Mouse (Mus musculus) retina, adult 2 months (tissue): ENCODE measurements around the gene Gna12.

ENCODE experiments used
- DNase-seq: peaks from one replicate; pipeline ENCODE4 v3.0.0-alpha.2; 2012; ENCODE audit warnings: low read depth, low spot score

Gene Gna12

DNA sequence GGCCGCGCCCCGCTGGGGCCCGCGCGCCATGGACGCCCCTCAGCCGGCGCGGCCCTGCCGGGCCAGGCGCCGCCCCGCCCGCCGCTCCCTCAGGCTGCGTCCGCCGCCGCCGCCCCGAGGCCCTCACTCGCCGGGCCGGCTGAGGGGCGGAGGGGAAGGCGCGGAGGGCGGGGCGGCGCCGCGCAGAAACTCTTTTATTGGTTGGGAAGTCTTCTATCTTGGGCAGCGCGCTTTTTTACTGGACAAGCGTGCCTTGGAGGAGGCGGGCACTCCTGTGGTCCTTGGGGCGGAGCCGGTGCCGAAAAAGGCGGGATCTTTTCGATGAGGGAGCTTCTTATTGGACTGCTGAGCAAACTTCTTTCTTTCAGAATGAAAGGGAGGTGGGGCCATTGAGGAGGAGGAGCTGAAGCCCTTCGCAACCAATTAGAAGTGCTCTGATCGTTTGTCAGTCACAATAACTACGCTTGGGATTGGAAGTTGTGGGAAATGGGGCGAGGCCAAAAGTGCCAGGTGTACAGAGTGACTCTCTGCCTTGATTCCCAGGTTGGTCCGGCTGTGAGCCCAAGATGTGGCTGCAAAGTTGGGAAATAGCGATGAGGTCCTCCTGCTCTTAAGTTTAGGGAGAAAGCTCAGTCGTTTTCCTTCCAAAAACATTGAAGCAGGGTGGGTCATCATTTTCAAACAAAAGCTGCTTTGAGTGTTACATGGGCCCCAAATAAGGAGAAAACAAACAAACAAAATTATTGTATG is at the start of gene Gna12:
TSS of gene Gna12 (minus strand) at position 118 of the 750 bp plus-strand sequence.
- DNase-seq: peak; percentile 95

DNA sequence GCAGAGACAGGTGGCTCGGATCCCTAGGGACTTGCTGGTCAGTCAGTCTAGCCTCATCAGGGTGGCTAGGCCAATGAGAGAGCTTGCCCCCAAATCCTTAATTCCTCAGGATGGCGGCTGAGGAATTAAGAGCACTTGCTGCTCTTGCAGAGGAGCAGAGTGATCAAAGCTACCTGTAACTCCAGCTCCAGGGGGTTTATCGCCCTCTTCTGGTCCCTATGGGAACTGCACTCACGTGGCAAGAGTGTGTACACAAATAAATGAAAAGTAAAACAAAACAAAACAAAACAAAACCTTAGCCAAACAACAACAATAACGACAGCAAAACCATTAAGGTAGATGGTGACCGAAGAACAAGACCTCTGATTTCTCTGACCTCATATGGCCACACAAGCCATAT is 48.4 kb upstream of the Gna12 start:
- DNase-seq: no peak

DNA sequence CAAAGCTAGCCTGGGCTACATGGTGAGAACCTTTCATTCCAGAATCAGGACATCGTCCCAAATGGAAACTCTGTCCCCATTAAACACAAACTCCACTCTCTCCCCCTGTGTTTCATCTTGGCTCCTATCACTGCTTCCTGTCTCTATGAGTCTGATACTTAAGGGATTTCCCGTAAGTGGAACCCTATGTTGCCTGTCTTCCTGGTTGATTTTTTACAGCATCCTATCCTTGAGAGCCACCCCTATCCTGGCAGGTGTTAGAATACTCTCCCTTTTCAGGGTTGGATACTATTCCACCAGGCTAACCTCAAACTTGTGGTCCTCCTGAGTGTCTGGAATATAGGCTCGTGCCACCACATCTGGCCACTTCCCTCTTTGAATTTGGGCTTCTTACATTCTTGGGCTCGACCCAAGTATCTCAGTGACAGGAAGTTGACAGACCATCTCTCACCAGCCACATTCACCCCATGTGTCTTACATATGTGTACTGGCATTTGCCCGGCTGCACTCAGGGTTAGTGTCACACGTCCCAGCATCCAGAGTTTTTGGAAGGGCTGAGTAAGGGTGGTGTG is 43.6 kb upstream of the Gna12 start:
- no peak for DNase-seq

DNA sequence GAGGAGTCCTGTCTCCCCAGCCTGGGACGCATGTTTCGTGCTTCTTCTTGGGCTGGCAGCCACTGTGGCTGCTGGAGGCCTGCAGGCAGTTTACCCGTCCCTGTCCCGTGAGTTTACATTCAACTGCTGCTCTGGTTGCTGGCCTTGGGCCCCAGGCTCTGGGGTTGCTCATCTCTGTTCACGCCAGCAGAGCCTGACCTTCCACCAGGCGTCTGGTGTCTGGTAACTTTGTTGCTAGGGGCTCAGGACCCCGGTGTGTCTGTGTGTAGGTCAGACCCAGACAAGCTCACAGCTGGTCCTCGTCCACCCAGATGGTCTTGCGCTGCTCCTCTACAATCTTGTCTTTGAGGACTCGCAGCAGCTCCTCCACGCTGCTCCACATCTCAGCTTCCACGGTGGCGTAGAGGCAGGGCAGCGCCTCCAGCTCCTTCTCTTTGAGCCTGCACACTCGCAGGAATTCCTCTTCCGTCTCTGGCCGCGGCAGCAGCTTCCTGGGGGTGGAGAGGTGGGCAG is 42.9 kb upstream of the Gna12 start:
- DNase-seq: no peak

DNA sequence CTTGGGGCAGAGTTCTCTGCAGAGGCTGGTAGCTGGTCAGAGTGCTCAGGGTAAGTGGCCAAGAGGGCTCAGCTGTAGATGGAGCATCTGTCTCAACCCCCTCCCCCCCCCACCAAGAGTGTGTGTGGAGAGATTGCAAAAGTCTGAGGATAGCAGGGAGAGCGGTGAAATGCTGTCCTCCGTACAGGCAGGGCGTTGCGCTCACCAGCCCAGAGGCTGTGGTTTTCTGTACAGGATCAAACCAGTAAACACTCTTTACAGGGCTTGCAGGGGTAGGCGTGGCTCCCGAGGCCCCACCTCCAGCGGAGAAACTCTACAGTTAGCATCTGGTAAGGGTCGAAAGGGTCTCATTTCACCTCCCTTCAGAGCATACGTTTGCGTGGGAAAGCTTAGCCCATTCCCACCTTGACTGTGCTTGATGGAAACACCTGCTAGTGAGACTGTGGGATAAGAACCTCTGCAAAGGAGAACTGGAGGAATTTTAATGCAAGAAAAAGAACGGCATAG is 42.4 kb upstream of the Gna12 start:
- DNase-seq: no peak

DNA sequence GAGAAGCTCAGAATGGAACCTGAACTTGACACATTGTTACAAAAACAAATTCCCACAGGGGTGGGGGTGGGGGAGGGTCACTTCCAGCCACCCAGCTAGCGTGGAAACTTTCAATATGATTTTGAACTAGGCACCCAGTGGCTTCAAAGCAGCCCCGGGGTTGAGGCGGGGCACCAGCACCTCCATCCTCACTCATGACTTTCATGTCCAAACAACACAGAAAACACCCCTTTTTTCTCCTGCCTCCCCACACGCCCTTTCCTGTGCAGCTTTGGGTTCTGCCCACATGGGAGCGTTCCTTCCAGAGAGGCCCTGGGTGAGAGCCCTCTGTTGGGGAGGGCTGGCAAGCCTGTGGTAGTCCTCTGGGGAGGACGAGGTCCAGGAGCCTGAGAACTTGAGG is 41.0 kb upstream of the Gna12 start:
- no peak for DNase-seq

DNA sequence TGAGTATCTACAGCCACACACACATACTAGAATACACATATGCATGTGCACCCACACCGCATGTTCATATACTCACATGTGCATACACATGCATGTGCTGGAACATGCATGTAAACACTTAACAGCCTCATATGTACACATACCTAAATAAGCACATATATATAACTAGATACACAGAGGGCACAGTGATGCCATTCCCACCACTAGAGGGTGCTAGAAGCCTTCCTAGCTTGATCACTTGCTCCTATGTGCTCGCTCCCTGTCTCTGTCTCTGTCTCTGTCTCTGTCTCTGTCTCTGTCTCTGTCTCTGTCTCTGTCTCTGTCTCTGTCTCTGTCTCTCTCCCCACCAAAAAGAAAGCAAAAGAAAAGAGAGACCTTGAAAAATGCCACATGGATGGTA is 38.8 kb upstream of the Gna12 start:
- DNase-seq: peak; percentile 37

DNA sequence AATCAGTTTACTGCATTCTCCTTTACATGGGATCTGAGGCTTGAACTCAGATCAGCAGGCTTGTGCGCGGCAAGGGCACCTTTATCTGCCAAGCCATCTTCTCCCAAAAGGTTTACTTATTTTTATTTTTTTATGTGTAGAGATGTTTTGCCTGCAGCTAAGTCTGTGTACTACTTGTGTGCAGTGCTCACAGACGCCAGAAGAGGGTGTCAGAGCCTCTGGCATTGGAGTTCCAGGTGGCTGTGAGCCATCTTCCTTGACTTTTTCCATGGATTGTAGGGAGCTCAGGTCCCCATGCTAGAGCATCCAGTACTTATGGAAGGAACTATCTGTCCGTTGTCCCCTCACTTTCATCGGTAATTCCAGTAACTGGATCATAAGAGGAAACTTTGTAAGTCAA is 29.5 kb upstream of the Gna12 start:
- no peak for DNase-seq

DNA sequence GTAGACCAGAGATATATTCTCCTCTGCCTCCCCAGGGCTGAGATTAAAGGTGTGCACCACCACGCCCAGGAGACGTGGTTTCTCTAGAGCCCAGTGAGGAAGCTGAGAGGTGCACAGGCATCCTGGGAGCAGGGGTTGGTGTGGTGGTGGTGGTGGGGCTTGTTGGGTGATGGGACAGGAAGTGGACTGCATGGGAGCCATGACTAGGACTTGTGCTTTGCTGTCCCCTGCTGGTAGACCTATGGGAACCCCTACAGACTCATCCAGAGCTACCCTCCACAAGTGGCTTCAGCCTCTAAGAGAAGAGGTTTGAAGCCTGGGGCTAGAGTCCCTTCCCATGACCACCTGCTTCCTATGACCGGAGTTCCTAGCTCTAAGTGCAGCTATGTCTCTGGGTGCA is 28.1 kb upstream of the Gna12 start:
- DNase-seq: no peak

DNA sequence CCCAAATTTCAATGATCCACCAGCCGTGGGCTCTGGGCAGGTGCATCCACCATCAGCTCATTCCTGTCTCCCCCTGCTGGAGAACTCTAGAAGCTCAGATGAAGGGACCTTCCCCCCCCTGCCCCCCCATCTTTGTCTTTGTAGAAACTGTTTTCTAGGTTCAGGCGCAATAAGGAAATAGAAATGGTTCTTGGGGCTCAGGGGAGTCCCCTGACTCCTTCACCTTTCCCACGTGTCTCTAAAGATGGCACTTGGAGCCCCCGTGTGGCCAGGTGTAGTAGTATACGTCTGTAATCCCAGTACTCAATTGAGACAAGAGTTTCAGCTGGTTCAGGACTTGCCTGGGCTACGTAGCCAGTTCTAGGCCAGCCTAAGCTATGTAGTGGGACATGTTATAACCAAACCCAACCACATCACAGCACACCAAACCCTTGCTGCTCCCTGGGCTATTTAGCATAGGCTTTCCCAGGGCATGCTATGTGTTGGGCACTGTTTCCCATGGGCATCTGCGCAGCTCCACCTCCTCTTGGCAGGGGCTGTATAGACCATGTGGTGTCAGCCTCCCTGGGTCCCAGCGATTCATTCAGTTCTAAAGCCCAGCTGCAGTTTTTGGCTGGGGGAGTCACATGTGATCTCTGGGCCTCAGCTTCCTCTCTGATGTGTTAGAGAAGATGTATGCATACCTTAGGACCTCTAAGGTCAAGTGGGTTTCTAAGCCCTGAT is 27.4 kb upstream of the Gna12 start:
- no peak for DNase-seq

DNA sequence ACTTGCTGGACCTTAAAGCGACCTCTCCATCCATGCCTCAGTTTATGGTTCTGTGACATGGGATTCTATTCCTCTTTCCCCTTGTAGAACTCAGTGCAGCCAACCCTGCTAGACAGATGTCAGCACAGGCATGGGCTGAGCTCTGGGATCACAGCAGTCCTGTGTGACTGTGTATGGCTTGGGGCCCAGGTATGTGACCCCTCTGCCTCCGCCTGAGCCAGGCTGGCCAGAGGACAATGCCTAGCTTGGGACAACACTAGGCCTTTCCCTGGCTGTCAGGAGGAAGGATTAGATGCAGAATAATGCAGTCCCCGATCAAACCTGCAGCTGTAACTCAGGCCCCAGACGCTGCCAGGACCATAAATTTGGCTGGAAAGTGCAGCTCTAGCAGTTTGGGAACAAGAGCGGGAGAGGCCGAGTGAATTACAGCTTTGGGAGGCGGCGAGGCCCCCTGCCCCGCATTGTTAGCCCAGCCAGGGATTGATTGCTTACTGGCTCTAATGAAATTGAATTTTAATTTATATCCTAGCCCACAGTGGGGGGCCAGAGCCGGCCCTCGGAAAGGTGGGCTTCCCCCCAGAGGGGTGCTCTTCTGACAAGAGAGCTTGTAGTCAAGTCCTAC is 25.8 kb upstream of the Gna12 start:
- DNase-seq: no peak

DNA sequence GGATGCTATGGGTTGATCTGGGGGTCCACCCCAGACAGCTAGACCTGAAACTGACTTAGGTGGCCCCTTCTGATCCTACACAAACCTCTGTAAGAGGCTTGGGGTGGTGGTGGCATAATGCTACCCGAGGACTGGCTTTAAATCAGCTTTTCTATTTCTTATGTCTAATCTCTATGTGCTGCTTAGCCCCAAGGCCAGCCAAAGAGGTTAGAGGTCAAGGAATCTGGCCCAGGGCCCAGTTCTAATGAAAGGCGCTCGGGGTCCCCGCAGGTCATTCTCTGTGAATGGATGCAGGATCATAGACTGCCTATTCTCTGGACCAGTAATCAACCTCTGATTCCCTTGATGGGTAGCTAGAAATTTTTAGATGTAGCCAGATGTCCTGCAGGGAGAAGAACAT is 24.5 kb upstream of the Gna12 start:
- DNase-seq: no peak

DNA sequence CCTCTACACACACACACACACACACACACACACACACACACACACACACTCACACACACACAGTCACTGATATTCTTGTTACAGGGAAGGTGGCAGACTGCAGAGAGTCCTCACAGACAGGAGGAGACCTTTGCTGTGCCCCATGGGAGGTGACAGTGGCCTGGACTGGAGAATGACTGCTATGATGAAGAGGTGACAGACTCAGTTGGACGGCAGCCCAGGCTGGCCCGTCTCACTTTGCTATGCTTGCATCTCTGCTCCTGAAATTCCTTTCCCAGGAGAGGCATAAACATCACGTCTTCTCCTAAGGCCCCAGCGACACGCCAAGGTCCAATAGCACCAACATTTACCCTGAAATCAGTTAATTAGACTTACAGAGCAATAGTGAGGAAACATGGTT is 23.5 kb upstream of the Gna12 start:
- DNase-seq: no peak

DNA sequence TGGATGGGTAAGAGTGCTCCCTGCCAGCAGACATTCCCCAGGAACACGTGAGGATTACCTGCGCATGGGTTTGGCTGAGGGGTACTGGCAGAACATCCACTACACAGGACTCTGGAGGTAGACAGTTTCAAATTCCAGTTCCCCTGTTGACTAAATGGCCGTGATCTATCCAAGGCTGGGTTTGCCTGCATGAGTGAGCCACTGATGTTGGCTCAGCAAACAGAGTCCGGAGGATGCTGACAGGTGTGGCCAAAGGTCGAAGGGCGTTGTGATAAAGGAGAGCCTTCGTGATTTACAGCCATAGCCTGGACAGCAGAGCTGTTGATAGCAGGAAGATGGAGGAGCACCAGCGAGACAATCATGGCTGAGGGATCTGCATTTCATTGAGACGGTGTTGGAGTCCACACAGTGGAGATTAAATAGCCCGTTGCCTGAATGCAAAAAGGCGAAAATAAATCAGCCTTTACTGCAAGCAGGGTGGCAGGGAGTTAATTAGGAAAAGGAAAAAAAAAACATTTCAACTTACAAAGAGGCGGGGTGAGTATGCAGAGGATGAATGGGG is 22.3 kb upstream of the Gna12 start:
- DNase-seq: no peak

DNA sequence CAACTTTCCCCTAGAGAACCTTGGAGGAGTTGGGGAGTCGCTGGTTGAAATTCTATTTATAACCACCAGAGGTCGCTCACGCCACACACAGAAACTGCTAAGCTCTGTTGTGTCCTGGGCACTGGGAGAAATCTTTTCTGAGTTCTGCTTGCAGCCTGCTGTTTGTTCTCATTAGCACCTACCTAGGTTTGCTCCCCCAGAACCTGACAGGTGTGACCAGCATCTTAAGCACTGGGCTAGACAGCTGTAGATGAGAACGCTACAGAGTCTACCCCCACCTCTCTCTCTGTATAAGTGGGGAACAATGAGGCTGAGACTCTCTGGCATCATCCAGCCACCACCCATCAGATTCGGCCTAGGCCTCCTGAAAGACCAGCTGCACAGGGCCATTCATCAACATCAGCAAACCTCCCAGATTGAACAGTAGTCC is 17.1 kb upstream of the Gna12 start:
- DNase-seq: no peak

DNA sequence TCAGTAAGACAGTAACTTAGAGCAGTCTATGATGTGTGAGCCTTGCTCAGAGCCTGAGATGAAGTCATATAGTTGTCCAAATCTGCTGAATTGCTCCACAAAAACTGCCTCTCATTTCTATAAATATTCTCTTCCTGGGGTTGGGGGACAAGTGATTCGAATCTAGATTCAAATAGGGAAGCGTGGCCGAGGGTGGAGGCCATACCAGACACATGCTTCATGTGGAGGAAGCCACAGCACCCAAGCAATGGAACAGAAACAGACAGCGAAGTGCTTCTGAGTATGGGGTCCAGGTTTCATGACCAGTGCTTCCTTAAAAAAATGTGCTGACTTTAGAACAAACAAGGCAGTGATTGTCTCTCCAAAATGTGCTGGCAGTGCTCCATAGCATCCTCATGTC is 11.7 kb upstream of the Gna12 start:
- DNase-seq: no peak

DNA sequence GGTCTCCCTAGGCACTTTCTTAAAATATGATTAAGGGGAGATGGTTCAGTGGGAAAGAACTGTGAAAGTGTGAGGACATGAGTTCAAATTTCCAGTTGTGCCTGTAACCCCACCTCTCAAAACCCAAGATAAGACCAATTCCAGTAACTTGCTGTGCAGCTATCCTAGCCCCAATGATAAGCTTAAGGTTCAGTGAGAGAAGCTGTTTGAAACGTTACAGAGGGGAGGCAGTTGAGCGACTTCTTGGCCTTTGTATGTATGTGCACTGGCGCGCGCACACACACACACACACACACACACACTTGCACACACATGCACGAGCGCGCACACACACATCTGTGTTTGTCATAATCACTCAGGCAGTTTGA is 817 bp upstream of the Gna12 start:
- DNase-seq: no peak

DNA sequence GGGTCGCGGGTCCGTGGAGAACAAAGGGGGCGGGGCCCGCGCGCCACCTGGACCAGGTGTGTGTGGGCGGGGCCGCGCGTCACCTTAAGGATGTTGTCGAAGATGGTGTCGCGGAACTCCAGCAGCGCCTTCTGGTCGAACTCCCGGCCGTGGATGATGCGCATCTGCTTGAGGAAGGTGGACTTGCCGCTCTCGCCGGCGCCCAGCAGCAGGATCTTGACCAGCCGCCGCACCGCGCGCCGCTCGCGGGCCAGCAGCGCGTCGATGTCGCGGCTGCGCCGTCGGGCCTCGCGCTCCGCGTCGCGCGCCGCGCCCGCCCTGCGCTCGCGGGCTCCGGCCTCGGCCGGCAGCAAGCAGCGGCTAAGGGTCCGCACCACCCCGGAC is 328 bp downstream of the Gna12 start:
- no peak for DNase-seq

DNA sequence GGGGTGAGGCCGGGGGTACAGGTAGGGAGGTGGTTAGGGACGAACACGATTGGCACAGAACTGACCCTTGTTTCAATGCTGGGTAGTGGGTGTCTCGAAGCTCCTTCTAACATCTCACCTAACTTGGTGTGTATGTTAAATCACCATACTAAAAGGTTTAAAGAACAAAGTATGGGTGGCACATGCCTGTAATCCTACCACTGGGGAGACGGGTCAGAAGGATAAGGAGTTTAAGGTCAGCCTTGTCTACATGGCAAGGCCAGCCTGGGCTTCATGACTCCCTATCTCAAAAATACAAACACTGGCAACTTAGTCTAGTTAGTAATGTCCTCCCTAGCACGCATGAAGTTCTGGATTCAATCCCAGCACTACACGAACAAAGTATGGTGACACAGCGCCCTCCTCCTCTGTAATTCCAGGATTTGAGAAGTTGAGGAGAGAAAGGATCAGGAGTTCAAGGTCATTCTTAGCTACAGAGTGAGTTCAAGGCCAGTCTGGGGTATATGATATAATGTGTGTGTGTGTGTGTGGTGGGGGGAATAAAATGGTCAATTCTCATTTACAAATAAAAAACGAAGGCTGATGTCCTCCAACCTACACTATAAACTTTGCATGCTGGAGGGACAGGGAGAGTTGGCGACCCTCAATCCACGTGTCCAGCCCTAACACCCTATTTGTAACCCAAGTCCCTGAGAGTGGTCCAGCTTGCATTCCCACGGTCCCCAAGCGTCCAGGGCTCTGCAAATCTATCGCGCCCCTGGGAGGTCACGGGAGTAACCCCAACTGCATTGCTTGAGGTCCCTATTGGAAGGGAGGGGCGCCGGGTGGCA is 935 bp downstream of the Gna12 start:
- DNase-seq: no peak

DNA sequence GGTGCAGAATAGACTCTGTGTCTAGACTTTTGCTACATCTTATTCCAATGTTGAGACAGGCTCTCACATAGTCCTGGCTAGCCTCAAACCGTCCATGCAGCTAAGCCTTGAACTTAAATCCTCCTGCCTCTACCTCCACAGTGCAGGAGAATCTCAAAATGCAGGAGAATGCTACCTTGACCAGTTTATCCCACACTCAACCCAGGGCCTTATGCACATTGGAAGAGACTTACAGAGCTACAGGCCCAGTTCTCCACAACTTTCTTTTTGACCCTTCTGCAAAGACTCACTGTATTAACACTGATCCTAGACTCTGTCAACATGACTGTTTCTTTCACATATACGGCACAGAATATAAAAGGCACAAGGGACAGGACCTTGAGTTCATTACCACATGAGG is 1.9 kb downstream of the Gna12 start:
- DNase-seq: no peak

DNA sequence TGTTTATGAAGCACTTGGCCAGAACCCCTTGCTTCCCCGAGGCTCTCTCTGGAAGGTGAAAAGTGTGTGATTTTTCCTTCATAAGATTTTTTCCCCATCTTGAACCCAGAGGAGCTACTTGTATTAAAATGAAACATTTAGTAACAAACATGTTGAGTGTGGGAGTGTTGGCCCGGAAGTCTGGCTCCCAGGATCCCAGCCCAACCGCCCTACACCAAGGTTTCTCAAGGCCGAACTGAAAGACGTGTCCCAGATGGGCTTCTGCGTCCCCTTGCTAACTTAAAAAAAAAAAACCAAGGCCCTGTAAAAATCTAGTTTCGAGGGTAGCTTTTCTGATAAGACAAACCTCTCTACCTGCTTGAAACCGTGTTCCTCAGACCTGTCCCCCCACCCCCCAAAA is 2.3 kb downstream of the Gna12 start:
- DNase-seq: no peak
